Mouse (Mus musculus): Measurements from ENCODE around the gene Adcy6.

DNA sequence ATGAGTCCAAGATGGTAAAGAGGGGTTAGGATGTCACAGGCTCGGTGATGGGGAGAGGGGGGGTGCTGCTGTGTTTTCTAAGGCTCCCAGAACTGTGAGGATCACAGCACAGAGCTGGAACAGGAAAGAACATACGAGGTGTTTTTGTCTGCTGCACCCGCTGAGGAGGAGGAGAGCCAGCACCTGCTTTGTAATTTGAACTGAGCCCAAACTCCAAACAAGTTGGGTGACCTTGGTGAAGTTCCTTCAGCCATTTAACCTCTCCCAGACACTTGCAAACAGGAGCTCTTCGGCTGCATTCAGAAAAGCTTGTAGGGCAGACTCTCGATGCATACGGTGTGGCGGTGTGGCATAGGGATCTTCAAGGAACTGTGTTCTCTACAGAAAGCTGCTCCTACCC, 24.5 kb downstream of the Adcy6 start:
- TF ChIP-seq POLR2A (IDR thresholded peaks at IDR 0.05; ENCODE audit: borderline replicate concordance, extremely low read depth, low read depth, low read length) (no peak), CTCF (IDR thresholded peaks at IDR 0.05; ENCODE audit: insufficient read depth, low read length) (no peak)
